Mouse (Mus musculus) adrenal gland, postnatal 14 days (tissue): ENCODE results near the gene Fam53b. TPM values are rescaled to one million over a fixed set of nuclear protein-coding genes. Genes with fewer than 3 reads are reported as not detected.
A peak's percentile ranks its signal among the peaks of the same experiment; 100 is the strongest.

Experiments used
- DNase-seq: peaks from one replicate; pipeline ENCODE4 v3.0.0; 2021; ENCODE audit warnings: mixed read lengths
- total RNA-seq: library from RNA; stranded (reverse); gene quantifications from 2 replicates; pipeline ENCODE4 v1.2.3, GENCODE M21; 2021

Gene Fam53b
- total RNA-seq, 1 experiment from 2014 or later: 65.8 TPM

- DNase-seq: no peak
These were observed 23.1 kb downstream of the Fam53b start for GRCm38 (mm10) chr7:132790447-132791219.

DNA sequence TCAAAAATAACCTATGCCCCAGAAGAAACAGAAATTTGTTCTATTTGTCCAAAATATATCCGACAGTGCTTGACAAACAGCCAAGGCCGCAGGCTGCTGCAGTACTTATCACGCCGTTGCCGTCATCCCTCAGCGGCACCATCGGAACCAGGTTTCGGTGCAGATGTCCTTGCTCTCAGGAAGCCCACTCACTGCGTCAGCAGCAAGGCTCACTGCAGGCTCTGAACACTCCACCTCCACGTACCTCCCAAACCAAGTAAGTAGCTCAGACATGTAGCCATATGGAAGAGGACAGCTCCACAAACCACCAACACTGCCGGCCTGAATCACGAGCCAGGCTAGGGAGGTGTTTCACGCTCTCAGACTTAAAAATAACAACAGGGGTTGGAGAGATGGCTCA, 24.9 kb downstream of the Fam53b start:
- DNase-seq: peak; percentile 69

- DNase-seq: no peak
These were observed 26.0 kb downstream of the Fam53b start for GRCm38 (mm10) chr7:132787496-132788190.

DNA sequence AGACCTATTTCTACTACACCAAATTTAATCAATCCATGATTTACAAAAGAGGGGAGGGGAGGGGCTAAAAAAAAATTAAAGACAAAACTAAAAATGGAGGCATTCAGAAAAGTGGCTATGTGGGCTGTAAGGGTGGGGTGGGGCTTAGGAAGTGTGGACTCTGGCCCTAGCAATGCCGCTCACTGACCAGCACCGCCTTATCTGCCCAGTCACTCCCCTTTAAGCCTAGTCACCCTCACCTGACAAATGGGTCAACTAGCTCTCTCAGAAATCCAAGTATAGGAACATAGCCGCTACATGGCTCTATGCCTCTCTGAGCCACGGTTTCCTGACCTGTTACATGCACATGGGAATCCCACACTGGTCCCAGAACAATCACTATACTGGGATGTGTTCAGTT, 26.7 kb downstream of the Fam53b start:
- DNase-seq: no peak

DNA sequence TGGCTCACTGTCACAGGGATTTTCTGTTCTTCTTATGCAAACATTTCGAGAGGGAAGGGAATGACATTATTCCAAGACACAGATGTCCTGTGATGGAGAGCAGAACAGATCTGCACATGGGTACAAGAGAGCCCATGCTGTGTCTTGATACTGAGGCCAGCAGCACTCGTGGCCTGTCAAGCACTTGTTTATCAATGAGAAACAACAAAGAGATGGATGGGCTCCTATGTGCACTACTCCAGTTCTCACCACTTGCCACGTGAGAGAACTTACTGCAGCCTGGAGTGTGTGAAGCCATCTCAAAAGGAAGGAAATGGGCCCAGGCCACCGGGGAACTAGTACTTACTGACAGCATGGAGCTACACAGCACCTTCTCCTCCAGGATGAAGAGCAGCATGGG, 27.2 kb downstream of the Fam53b start:
- no peak for DNase-seq

- DNase-seq: no peak
These were observed 27.7 kb downstream of the Fam53b start for GRCm38 (mm10) chr7:132786011-132786410.

- DNase-seq: no peak
These were observed 29.6 kb downstream of the Fam53b start for GRCm38 (mm10) chr7:132784101-132784500.

DNA sequence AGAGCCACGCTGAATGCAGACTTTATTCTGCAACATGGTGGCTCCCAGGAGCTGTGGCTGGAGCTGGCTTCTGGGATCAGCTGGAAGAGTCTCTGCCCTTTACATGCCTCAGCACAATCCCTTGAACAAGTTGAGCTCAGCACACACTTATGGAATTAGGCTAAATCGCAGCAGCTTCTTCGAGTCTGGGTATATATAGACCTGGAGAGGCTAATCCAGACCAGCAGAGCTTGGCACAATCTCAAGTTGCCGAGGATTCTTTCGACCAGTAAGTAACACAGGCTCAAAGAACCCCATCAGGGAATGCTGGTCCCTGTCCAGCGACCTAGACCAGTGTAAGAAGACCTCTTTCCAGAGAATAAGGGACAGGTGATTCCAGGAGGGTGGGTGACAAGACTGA, 31.8 kb downstream of the Fam53b start:
- no peak for DNase-seq

GRCm38 (mm10) chr7:132781130-132781814, 32.4 kb downstream of the Fam53b start:
- DNase-seq: no peak

DNA sequence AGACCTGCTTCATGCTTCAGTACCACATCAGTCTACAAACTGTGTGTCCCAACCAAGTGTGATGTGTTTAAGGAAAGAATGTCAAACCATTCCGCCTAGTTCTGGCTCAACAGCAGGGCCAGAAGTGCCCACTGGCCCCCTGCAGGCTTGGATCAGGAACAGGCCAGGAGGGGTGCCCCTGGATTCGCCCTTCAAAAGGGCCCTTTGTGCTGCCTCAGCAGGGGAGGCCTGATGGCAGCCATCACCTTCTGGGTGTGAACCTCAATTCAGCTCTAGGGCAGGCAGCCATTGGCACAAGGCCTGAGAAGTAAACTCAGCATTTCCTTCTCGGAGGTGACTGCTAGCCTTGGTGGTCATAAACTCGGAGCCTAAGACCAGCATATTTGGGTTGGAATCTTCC, 33.1 kb downstream of the Fam53b start:
- no peak for DNase-seq

DNA sequence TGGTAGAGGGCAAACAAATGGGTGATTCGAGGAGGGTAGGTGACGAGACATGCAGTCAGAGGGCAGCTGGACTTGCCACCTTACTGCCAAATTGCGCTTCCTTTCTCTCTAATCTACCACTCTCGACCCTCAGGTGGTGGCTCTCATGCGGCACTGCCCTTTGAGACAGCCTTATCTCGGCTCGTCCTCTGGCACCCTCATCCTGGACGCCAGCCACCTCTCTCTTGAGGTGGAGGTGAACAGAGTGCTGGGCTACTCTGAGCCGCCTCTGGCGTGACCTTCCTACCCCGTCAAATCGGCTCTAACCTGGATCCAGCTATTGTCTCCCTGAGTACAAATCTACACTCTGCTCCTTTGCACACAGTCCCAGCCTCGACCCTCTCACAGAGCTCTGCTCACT, 35.1 kb downstream of the Fam53b start:
- DNase-seq: no peak

- no peak for DNase-seq
These were observed 35.8 kb downstream of the Fam53b start for GRCm38 (mm10) chr7:132777728-132778453.

- DNase-seq: no peak
These were observed 36.6 kb downstream of the Fam53b start for GRCm38 (mm10) chr7:132777117-132777516.

- peak; percentile 86 for DNase-seq
These were observed 37.2 kb downstream of the Fam53b start for GRCm38 (mm10) chr7:132776338-132777111.

DNA sequence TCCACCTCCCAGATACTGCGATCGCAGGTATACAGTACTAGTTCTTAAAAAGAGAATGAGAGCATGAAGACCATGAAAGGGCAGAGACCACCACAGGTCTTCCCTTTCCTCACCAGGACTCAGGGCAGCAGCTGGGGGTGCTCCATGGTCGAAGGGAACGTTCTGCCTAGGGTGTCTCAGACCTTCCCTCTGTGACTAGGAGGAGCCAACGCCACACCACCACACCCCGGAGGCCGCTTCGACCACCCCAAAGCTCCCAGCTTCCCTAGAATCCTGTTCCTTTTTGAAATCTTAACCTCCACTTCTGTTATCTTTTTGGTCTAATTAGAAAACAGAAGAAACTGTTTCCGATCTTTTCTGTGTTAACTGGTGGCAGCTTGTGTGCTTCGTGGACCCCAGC, 37.8 kb downstream of the Fam53b start:
- DNase-seq: no peak

GRCm38 (mm10) chr7:132775333-132775732, 38.4 kb downstream of the Fam53b start:
- peak; percentile 86 for DNase-seq

DNA sequence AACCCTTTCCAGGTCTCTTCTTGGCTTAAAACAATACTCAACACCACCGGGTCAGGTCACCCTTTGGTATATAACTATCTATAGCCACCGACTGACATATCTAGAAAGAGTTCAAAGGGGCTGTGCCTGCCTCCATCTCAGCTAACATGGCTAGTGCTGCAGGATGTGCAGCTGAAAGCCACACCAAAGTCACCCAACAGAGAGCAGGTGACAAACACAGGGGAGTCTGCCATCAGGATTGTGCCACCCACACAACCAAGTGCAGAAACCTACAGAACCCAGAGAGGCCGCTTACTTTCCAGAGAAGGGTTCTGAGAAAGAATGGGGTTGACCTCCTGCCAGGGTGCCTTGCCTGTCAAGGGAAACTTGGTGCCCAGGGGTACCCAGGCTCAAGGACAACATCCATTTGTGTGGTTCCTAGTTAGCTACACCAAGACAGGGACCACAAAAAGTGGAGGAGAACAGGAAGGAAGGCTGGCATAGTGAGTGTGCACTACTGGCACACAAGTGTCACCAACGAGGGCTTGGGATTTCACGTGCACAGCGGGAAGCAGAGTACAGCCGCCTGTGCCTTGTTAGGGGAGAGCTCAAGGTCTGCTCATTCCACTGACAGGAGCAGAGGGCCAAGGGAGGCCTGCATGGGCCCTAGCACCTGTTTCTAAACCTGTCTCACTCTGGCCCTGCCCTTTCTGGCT, 40.5 kb downstream of the Fam53b start:
- no peak for DNase-seq

- no peak for DNase-seq
These were observed 41.2 kb downstream of the Fam53b start for GRCm38 (mm10) chr7:132772440-132772839.

- DNase-seq: no peak
These were observed 45.0 kb downstream of the Fam53b start for GRCm38 (mm10) chr7:132768498-132769344.

DNA sequence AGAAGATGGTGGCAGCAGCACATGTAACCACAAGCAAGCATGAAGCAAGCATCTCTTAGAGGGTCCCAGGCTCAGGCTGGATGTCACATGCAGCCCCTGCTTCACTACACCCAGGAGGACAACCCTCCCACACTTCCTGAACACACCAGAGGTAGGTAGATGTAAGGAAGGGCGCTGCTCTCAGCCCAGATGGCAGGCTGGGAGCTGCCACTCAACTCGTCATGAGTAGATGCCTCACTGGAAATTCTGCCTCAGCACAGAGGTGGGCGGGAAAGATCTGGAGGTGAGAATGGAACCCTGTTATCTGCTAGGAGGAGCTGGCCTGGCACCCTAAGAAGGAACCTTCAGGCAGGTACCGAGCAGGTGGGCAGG, 45.7 kb downstream of the Fam53b start:
- DNase-seq: no peak
